Mouse (Mus musculus) liver, postnatal 0 days (tissue): ENCODE data around the gene Aph1a.

ENCODE experiments used
- CTCF ChIP-seq: sonication (generic); IDR thresholded peaks from 2 replicates; pipeline ENCODE4 v1.5.1; 2016; ENCODE audit warnings: antibody characterized with exemption, low read depth
- EP300 ChIP-seq: IDR thresholded peaks from 2 replicates; pipeline ENCODE4 v1.6.1; 2016; ENCODE audit warnings: antibody characterized with exemption, low read depth, mild to moderate bottlenecking

DNA sequence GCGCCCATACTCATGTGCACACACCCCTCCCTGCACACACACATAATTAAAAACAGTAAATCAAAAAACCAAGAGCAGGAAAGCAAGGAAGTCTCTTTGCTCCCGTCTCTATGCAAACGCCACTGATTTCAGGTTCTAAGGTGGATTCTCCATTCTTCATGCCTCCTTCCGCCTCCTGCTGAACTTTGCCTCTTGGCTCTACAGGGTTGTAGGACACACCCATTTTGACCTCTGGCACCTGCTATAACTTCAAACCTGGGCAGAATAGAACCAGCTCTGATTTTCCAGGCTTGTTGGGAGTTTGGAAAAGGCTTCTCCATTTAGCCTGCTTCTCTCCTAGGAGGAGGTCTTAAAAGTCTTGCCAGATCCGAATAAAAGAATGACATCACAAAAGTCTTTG, 9.4 kb upstream of the Aph1a start:
- TF ChIP-seq EP300 = no peak
- no peak for TF ChIP-seq CTCF
